Mouse (Mus musculus) forebrain, embryonic 13.5 days (tissue): Measurements from ENCODE around the gene Gm12695. TPM values are rescaled to one million over a fixed set of nuclear protein-coding genes. Genes with fewer than 3 reads are reported as not detected.

Experiments used
- ATAC-seq: fragments of 200-750 bp; cut with Nextera tagmentation; 2 replicates; pipeline ENCODE4 v1.8.0; 2017
- H3K27ac ChIP-seq: fragments of 300-500 bp; sonication (generic); 2 replicates; pipeline ENCODE4 v1.5.1; 2015; ENCODE audit warnings: inconsistent platforms, mild to moderate bottlenecking, moderate library complexity
- H3K27me3 ChIP-seq: fragments of 300-500 bp; sonication (generic); 2 replicates; pipeline ENCODE4 v1.6.1; 2015; ENCODE audit warnings: mild to moderate bottlenecking, inconsistent platforms
- H3K36me3 ChIP-seq: fragments of 300-500 bp; sonication (generic); 2 replicates; pipeline ENCODE4 v1.6.1; 2015; ENCODE audit warnings: mild to moderate bottlenecking, inconsistent platforms; ENCODE audit not compliant: poor library complexity, severe bottlenecking
- H3K4me1 ChIP-seq: fragments of 300-500 bp; sonication (generic); 2 replicates; pipeline ENCODE4 v1.6.1; 2015; ENCODE audit warnings: inconsistent platforms
- H3K4me2 ChIP-seq: fragments of 300-500 bp; sonication (generic); 2 replicates; pipeline ENCODE4 v1.6.1; 2015; ENCODE audit warnings: inconsistent platforms, mild to moderate bottlenecking, moderate library complexity
- H3K4me3 ChIP-seq: fragments of 300-500 bp; sonication (generic); 2 replicates; pipeline ENCODE4 v1.5.1; 2015; ENCODE audit warnings: mild to moderate bottlenecking, inconsistent platforms
- H3K9ac ChIP-seq: fragments of 300-500 bp; sonication (generic); 2 replicates; pipeline ENCODE4 v1.6.1; 2015; ENCODE audit warnings: mild to moderate bottlenecking, inconsistent platforms
- H3K9me3 ChIP-seq: fragments of 300-500 bp; sonication (generic); replicated peaks from 2 replicates; pipeline ENCODE4 v1.6.1; 2016; ENCODE audit warnings: inconsistent platforms
- WGBS: fragments of 180-500 bp; shearing (Covaris S2); methylation state at CpG from one replicate; pipeline ENCODE4 v1.1.7; 2015; 5-methylcytosine and 5-hydroxymethylcytosine counted together
- polyA plus RNA-seq: library from polyadenylated mRNA; unstranded; fragments of >200 nt; fragmentation: Nextera tagmentation; extraction: Ambion mirVana; gene quantifications from 2 replicates; pipeline ENCODE4 v1.2.1, GENCODE M21; 2015

The Gm12695 gene
- polyA plus RNA-seq, 1 experiment from 2014 or later, result 0.12 TPM

GRCm38 (mm10) chr4:96687358-96687803, 97.6 kb downstream of the Gm12695 start:
- ATAC-seq, result no peak
- Histone ChIP-seq H3K36me3 (no peaks in the 10 kb centered on the region), H3K4me2 (no peak overlapping the region), H3K4me3 (no peak overlapping the region), H3K4me1 (no peaks in the 10 kb centered on the region), H3K9me3 (no peaks in the 10 kb centered on the region), H3K9ac (no peak overlapping the region), H3K27ac (no peak overlapping the region), H3K27me3 (no peaks in the 10 kb centered on the region)
- 32% methylated on average over 2 of the region's 2 CpGs for WGBS

- no peaks in the 10 kb centered on the region for H3K4me1 ChIP-seq
- peak; percentile 75 for ATAC-seq
- no peak overlapping the region for H3K4me3 ChIP-seq
- no peak overlapping the region for H3K9ac ChIP-seq
- 34% methylated on average over 2 of the region's 2 CpGs for WGBS
- no peak overlapping the region for H3K27ac ChIP-seq
- H3K36me3 ChIP-seq, result no peaks in the 10 kb centered on the region
- H3K4me2 ChIP-seq, result no peak overlapping the region
- H3K27me3 ChIP-seq, result no peaks in the 10 kb centered on the region
- no peaks in the 10 kb centered on the region for H3K9me3 ChIP-seq
Measured at GRCm38 (mm10) chr4:96683474-96683873, 101.5 kb downstream of the Gm12695 start.

GRCm38 (mm10) chr4:96680966-96681365, 104.0 kb downstream of the Gm12695 start:
- no peak overlapping the region for H3K4me2 ChIP-seq
- no peaks in the 10 kb centered on the region for H3K9me3 ChIP-seq
- no peaks in the 10 kb centered on the region for H3K27me3 ChIP-seq
- H3K36me3 ChIP-seq, result no peaks in the 10 kb centered on the region
- H3K4me3 ChIP-seq, result no peak overlapping the region
- no peak overlapping the region for H3K27ac ChIP-seq
- no peaks in the 10 kb centered on the region for H3K4me1 ChIP-seq
- no peak overlapping the region for H3K9ac ChIP-seq
- no peak for ATAC-seq

GRCm38 (mm10) chr4:96680233-96680632, 104.8 kb downstream of the Gm12695 start:
- H3K9ac ChIP-seq, result no peak overlapping the region
- ATAC-seq, result no peak
- no peak overlapping the region for H3K4me2 ChIP-seq
- WGBS, result 21% methylated on average over 1 of the region's 1 CpGs
- no peaks in the 10 kb centered on the region for H3K4me1 ChIP-seq
- no peaks in the 10 kb centered on the region for H3K27me3 ChIP-seq
- H3K4me3 ChIP-seq, result no peak overlapping the region
- no peak overlapping the region for H3K27ac ChIP-seq
- no peaks in the 10 kb centered on the region for H3K36me3 ChIP-seq
- H3K9me3 ChIP-seq, result no peaks in the 10 kb centered on the region

Other genes starting within 250 kb of the Gm12695 start
- gene Cyp2j6, start 231.5 kb downstream of the Gm12695 start, polyA plus RNA-seq, result 2.6 and 2.8 TPM in 2 replicates
- 2.1 and 2.5 TPM in 2 replicates for gene Cyp2j9, start 193.6 kb downstream of the Gm12695 start, polyA plus RNA-seq
- not detected in 2 replicates for gene Cyp2j5, start 121.0 kb downstream of the Gm12695 start, polyA plus RNA-seq